Mouse (Mus musculus) megakaryocyte progenitor cell, adult 5-6 weeks (primary cell): ENCODE measurements around the gene Olfr750. TPM values are rescaled to one million over a fixed set of nuclear protein-coding genes. Genes with fewer than 3 reads are reported as not detected.

Experiments
- ATAC-seq: replicated peaks from 2 replicates; pipeline ENCODE4 v1.8.0; 2016; ENCODE audit warnings: mild to moderate bottlenecking, moderate TSS enrichment, inconsistent platforms; ENCODE audit not compliant: poor library complexity
- total RNA-seq, 2 experiments: library from RNA; stranded (forward) in 1 of 2; stranded (reverse) in 1 of 2; fragments of 157-497, 149-512 nt in 1 of 2; fragments of 200-1000 nt in 1 of 2; gene quantifications; 2 replicates each; pipeline versions ENCODE4 v1.2.3 to v1.2.4; 2015 to 2017

The Olfr750 gene
- total RNA-seq, 2 experiments from 2014 or later: not detected

- ATAC-seq: no peak
Observed at GRCm38 (mm10) chr14:51036214-51036613, 38.0 kb downstream of the Olfr750 start.

GRCm38 (mm10) chr14:51035206-51035605 is 39.0 kb downstream of the Olfr750 start:
- no peak for ATAC-seq

GRCm38 (mm10) chr14:51027387-51028155 is 46.7 kb downstream of the Olfr750 start:
- ATAC-seq: peak; percentile 37

GRCm38 (mm10) chr14:51026391-51027133 is 47.7 kb downstream of the Olfr750 start:
- peak; percentile 98 for ATAC-seq

GRCm38 (mm10) chr14:51024820-51025219 is 49.4 kb downstream of the Olfr750 start:
- no peak for ATAC-seq

- no peak for ATAC-seq
Observed at GRCm38 (mm10) chr14:51023457-51023856, 50.8 kb downstream of the Olfr750 start.

- ATAC-seq: no peak
Observed at GRCm38 (mm10) chr14:51017256-51017655, 57.0 kb downstream of the Olfr750 start.

Other genes starting within 250 kb of the Olfr750 start
- 32.3 and 37.7 TPM in 2 replicates for gene Tep1, start 203.9 kb downstream of the Olfr750 start, total RNA-seq (2015)
- 8.4 and 21.0 TPM in 2 replicates for gene Tep1, start 203.9 kb downstream of the Olfr750 start, total RNA-seq (2017)
- gene Klhl33, start 176.9 kb downstream of the Olfr750 start, total RNA-seq (2015): 0.10 TPM in 1 of 2 replicates, not detected in the other
- 0.25 and 0.37 TPM in 2 replicates for gene Klhl33, start 176.9 kb downstream of the Olfr750 start, total RNA-seq (2017)
- 116 and 117 TPM in 2 replicates for gene Osgep, start 149.5 kb downstream of the Olfr750 start, total RNA-seq (2015)
- gene Osgep, start 149.5 kb downstream of the Olfr750 start, total RNA-seq (2017): 117 and 125 TPM in 2 replicates
- 246 and 285 TPM in 2 replicates for gene Apex1, start 149.5 kb downstream of the Olfr750 start, total RNA-seq (2015)
- gene Apex1, start 149.5 kb downstream of the Olfr750 start, total RNA-seq (2017): 189 and 223 TPM in 2 replicates
- gene Pip4p1, start 143.6 kb downstream of the Olfr750 start, total RNA-seq (2015): 47.0 and 58.0 TPM in 2 replicates
- 10.4 and 17.9 TPM in 2 replicates for gene Pip4p1, start 143.6 kb downstream of the Olfr750 start, total RNA-seq (2017)
- 388 TPM in 2 replicates for gene Pnp, start 143.4 kb downstream of the Olfr750 start, total RNA-seq (2015)
- gene Pnp, start 143.4 kb downstream of the Olfr750 start, total RNA-seq (2017): 201 and 203 TPM in 2 replicates
- gene Gm49342, start 129.9 kb downstream of the Olfr750 start, total RNA-seq (2015): 24.4 TPM in 1 of 2 replicates, not detected in the other
- 144 and 168 TPM in 2 replicates for gene Gm49342, start 129.9 kb downstream of the Olfr750 start, total RNA-seq (2017)
- gene Pnp2, start 118.4 kb downstream of the Olfr750 start, total RNA-seq (2015): 11.0 and 16.1 TPM in 2 replicates
- 6.0 and 8.1 TPM in 2 replicates for gene Pnp2, start 118.4 kb downstream of the Olfr750 start, total RNA-seq (2017)
- 0.78 and 3.3 TPM in 2 replicates for gene Rnase10, start 66.7 kb downstream of the Olfr750 start, total RNA-seq (2015)
- 0.64 and 5.2 TPM in 2 replicates for gene Rnase10, start 66.7 kb downstream of the Olfr750 start, total RNA-seq (2017)
- not detected in 2 replicates for gene Rnase9, start 32.6 kb downstream of the Olfr750 start, total RNA-seq (2015)
- gene Rnase9, start 32.6 kb downstream of the Olfr750 start, total RNA-seq (2017): not detected in 2 replicates
- not detected in 2 replicates for gene Rnase11, start 24.3 kb downstream of the Olfr750 start, total RNA-seq (2015)
- not detected in 2 replicates for gene Rnase11, start 24.3 kb downstream of the Olfr750 start, total RNA-seq (2017)
- gene Rnase12, start 16.8 kb downstream of the Olfr750 start, total RNA-seq (2015): 6.2 and 8.9 TPM in 2 replicates
- 4.9 and 5.0 TPM in 2 replicates for gene Rnase12, start 16.8 kb downstream of the Olfr750 start, total RNA-seq (2017)
- gene Rnase4, start 16.6 kb upstream of the Olfr750 start, total RNA-seq (2015): 4.8 and 7.1 TPM in 2 replicates
- 1.7 and 2.4 TPM in 2 replicates for gene Rnase4, start 16.6 kb upstream of the Olfr750 start, total RNA-seq (2017)
- 1.8 and 2.0 TPM in 2 replicates for gene Ang, start 16.7 kb upstream of the Olfr750 start, total RNA-seq (2015)
- gene Ang, start 16.7 kb upstream of the Olfr750 start, total RNA-seq (2017): 1.3 and 1.4 TPM in 2 replicates
- gene Eddm3b, start 40.0 kb upstream of the Olfr750 start, total RNA-seq (2015): not detected in 2 replicates
- not detected in 2 replicates for gene Eddm3b, start 40.0 kb upstream of the Olfr750 start, total RNA-seq (2017)
- gene Rnase6, start 49.5 kb upstream of the Olfr750 start, total RNA-seq (2015): 9.2 and 14.6 TPM in 2 replicates
- 20.7 and 22.2 TPM in 2 replicates for gene Rnase6, start 49.5 kb upstream of the Olfr750 start, total RNA-seq (2017)
- not detected in 2 replicates for gene Rnase1, start 72.3 kb upstream of the Olfr750 start, total RNA-seq (2015)
- not detected in 2 replicates for gene Rnase1, start 72.3 kb upstream of the Olfr750 start, total RNA-seq (2017)
- not detected in 2 replicates for gene Rnase2b, start 87.8 kb upstream of the Olfr750 start, total RNA-seq (2015)
- gene Rnase2b, start 87.8 kb upstream of the Olfr750 start, total RNA-seq (2017): not detected in 2 replicates
- gene Ang2, start 124.7 kb upstream of the Olfr750 start, total RNA-seq (2015): not detected in 2 replicates
- gene Ang2, start 124.7 kb upstream of the Olfr750 start, total RNA-seq (2017): not detected in 2 replicates
- gene Ear14, start 129.0 kb upstream of the Olfr750 start, total RNA-seq (2015): not detected in 2 replicates
- gene Ear14, start 129.0 kb upstream of the Olfr750 start, total RNA-seq (2017): not detected in 2 replicates
- not detected in 2 replicates for gene Rnase2a, start 181.7 kb upstream of the Olfr750 start, total RNA-seq (2015)
- gene Rnase2a, start 181.7 kb upstream of the Olfr750 start, total RNA-seq (2017): not detected in 2 replicates